Mouse (Mus musculus) spleen, adult 2 months (tissue): ENCODE data around the gene Gm10644. TPM values are rescaled to one million over a fixed set of nuclear protein-coding genes. Genes with fewer than 3 reads are reported as not detected.

Experiments
- DNase-seq, 2 experiments: peaks; one replicate each; pipeline versions ENCODE4 v3.0.0 to v3.0.0-alpha.2; 2012 to 2021; ENCODE audit warnings: low spot score in 2 of 2, low read depth in 1 of 2
- H3K27ac ChIP-seq: fragments of 200-500 bp; 2 replicates; pipeline ENCODE4 v1.5.1; 2012; ENCODE audit warnings: low read length, inconsistent platforms; ENCODE audit not compliant: insufficient read depth
- H3K27me3 ChIP-seq: fragments of 200-500 bp; 2 replicates; pipeline ENCODE4 v1.6.1; 2012; ENCODE audit warnings: mild to moderate bottlenecking, moderate library complexity, low read length, inconsistent platforms; ENCODE audit not compliant: control insufficient read depth, insufficient read depth
- H3K36me3 ChIP-seq: fragments of 200-500 bp; 2 replicates; pipeline ENCODE4 v1.6.1; 2012; ENCODE audit warnings: mild to moderate bottlenecking, low read length, inconsistent platforms; ENCODE audit not compliant: control insufficient read depth, insufficient read depth
- H3K4me1 ChIP-seq: fragments of 200-500 bp; 2 replicates; pipeline ENCODE4 v1.6.1; 2011; ENCODE audit warnings: inconsistent platforms; ENCODE audit not compliant: control insufficient read depth, insufficient read depth, insufficient read length
- H3K4me3 ChIP-seq: fragments of 200-500 bp; 2 replicates; pipeline ENCODE4 v1.5.1; 2011; ENCODE audit warnings: mild to moderate bottlenecking, inconsistent platforms; ENCODE audit not compliant: insufficient read depth, insufficient read length; ENCODE audit errors: extremely low read depth
- CTCF ChIP-seq: fragments of 200-500 bp; IDR thresholded peaks from 2 replicates; pipeline ENCODE4 v1.5.1; 2011; ENCODE audit warnings: mild to moderate bottlenecking, inconsistent platforms; ENCODE audit not compliant: insufficient read depth, insufficient read length, insufficient replicate concordance; ENCODE audit errors: extremely low read depth
- POLR2A ChIP-seq: fragments of 200-500 bp; IDR thresholded peaks from 2 replicates; pipeline ENCODE4 v1.6.1; 2011; ENCODE audit warnings: low read depth, low read length, inconsistent platforms
- WGBS: fragments of 180-500 bp; shearing (Covaris S2); methylation state at CpG from one replicate; pipeline ENCODE4 v1.1.7; 2018; 5-methylcytosine and 5-hydroxymethylcytosine counted together
- polyA plus RNA-seq: library from polyadenylated mRNA; depleted of rRNA; stranded (reverse); fragments of >200 nt; gene quantifications from 2 replicates; pipeline ENCODE4 v1.2.3, GENCODE M21; 2012

Gm10644 gene
- polyA plus RNA-seq, 1 experiment = 1.3 TPM

DNA sequence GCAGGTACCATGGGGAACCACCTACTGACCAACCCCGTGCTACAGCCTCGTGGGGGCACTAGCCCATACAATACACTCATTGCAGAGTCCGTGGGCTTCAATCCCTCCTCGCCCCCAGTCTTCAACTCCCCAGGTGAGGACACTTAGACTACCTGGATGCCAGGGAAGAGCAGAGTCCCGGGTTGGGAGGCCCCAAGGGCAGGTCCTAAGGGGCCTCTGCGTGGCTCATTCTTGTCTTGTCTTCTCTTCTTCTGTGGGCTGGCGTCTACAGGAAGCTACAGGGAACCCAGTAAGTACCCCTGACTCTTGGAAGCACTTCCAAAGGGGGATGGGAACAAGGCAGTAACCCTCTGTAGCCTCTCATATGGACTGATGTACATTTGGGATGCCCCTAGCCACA is 17.4 kb downstream of the Gm10644 start:
- DNase-seq = no peak
- no peak overlapping the region for H3K4me3 ChIP-seq
- no peaks in the 10 kb centered on the region for H3K27me3 ChIP-seq
- H3K36me3 ChIP-seq = peaks cover 7% of the 10 kb centered on the region; the same call in 1 of the 2 replicates
- 95% methylated on average over 7 of the region's 7 CpGs for WGBS
- no peak for TF ChIP-seq CTCF
- TF ChIP-seq POLR2A = no peak
- no peaks in the 10 kb centered on the region for H3K4me1 ChIP-seq
- H3K27ac ChIP-seq = no peak overlapping the region

DNA sequence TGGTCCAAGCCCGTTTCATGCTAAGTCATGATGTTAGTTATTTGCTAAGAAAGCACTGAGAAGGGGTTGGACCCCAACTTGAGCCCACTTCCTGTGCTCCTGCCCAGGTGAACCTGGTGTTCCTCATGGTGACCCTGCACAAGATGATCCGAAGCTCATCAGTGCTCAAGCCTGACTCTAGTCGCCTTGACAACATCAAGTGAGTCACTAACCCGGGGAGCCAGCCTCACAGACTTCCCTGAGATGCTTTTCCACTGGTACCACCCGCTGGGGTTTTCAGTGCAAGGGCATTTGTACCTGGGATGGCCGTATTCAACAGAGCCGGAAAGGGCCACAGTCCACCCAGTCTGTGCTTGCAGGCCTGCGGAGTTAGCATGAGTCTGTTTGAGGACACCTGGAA is 19.6 kb downstream of the Gm10644 start:
- 87% methylated on average over 8 of the region's 8 CpGs for WGBS
- no peak for DNase-seq
- Histone ChIP-seq H3K27ac (no peak overlapping the region), H3K27me3 (no peaks in the 10 kb centered on the region), H3K36me3 (peaks cover 7% of the 10 kb centered on the region; the same call in 1 of the 2 replicates), H3K4me3 (no peak overlapping the region), H3K4me1 (no peaks in the 10 kb centered on the region)
- TF ChIP-seq CTCF = no peak
- no peak for TF ChIP-seq POLR2A

DNA sequence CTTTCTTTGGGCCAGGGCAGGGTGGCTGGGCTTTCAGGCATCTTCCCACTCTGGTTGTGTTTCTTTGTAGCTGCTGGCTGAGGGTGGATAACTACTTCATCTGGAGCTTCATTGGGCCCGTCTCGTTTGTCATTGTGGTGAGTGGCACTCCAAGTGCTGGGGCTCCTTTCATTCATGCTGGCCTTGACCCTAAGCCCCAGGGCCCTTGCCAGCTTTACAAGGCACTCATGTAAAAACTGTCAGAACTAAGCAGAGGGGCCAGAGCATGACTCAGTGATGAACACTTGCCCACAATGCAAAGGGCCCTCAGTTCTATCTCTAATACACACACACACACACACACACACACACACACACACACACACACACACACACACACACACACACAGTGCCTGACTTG is 20.0 kb downstream of the Gm10644 start:
- no peak overlapping the region for H3K4me3 ChIP-seq
- H3K4me1 ChIP-seq = no peaks in the 10 kb centered on the region
- TF ChIP-seq CTCF (no peak), POLR2A (no peak)
- H3K36me3 ChIP-seq = peaks cover 7% of the 10 kb centered on the region; the same call in 1 of the 2 replicates
- no peak overlapping the region for H3K27ac ChIP-seq
- WGBS = 86% methylated on average over 2 of the region's 2 CpGs
- no peaks in the 10 kb centered on the region for H3K27me3 ChIP-seq
- no peak for DNase-seq

DNA sequence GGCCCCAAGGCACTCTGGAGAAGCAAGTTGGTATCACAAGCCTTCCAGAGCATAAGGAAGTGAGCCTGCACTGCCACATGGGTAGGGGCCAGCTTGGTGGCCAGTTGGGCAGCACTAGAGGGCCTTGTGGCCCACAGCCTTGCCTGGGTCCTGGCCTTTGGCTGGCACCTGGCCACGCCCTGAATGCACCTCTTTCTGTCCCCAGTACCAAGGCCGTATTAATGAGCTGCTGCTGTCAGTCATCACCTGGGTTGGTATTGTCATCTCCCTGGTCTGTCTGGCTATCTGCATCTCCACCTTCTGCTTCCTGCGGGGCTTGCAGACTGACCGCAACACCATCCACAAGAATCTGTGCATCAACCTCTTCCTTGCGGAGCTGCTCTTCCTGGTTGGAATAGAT is 20.8 kb downstream of the Gm10644 start:
- no peak for DNase-seq
- WGBS = 86% methylated on average over 5 of the region's 5 CpGs
- H3K27me3 ChIP-seq = no peaks in the 10 kb centered on the region
- TF ChIP-seq CTCF (no peak), POLR2A (no peak)
- peaks cover 7% of the 10 kb centered on the region; the same call in 1 of the 2 replicates for H3K36me3 ChIP-seq
- no peak overlapping the region for H3K27ac ChIP-seq
- no peaks in the 10 kb centered on the region for H3K4me1 ChIP-seq
- no peak overlapping the region for H3K4me3 ChIP-seq

DNA sequence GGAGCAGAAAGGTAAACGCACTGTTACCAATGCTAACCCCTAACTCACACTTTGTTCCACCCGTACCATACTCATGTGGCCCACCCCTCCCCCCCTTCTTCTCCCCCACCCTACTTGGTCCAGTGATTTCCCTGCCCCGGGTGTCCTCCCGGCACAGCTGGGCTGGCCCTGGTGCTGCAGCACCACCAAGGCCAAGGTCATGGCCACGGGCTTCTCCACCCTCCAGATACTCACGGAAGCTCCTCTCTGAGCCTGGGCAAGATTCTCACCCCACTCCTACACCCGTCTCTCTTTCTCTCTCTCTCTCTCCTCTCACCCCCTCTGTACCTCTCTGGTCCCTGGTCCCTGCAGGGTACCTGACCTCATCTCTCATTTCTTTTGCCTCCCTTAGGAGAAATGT is 28.7 kb downstream of the Gm10644 start:
- DNase-seq = no peak
- no peak overlapping the region for H3K4me3 ChIP-seq
- TF ChIP-seq POLR2A (no peak), CTCF (no peak)

DNA sequence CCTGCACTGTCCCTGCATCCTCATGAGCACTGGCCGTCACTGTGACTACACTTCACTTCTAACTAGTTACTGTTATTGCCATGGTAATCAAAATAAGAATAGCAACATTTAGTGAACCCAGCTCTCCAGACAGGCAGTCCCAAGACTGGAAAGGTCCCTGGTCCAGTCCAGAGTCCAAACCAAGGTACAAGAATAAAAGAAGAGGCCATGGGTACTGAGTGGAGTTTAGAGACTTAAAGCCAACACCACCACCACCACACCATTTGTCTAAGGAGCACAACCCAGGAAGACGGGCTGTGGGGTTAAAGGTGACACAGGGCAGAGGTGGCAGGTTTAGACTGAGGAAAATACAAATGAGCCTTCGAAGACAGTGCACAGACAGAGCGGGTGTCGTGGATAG is 30.4 kb downstream of the Gm10644 start:
- no peak overlapping the region for H3K4me3 ChIP-seq
- TF ChIP-seq CTCF (no peak), POLR2A (no peak)
- H3K36me3 ChIP-seq = no peaks in the 10 kb centered on the region
- H3K27ac ChIP-seq = no peak overlapping the region
- WGBS = 92% methylated on average over 5 of the region's 5 CpGs
- H3K4me1 ChIP-seq = no peaks in the 10 kb centered on the region
- no peaks in the 10 kb centered on the region for H3K27me3 ChIP-seq
- DNase-seq = no peak

More for the DNA sequence above, 28.7 kb downstream of the Gm10644 start:
- 77% methylated on average over 7 of the region's 7 CpGs for WGBS
- H3K27me3 ChIP-seq = no peaks in the 10 kb centered on the region
- H3K4me1 ChIP-seq = no peaks in the 10 kb centered on the region
- H3K36me3 ChIP-seq = no peaks in the 10 kb centered on the region
- no peak overlapping the region for H3K27ac ChIP-seq

DNA sequence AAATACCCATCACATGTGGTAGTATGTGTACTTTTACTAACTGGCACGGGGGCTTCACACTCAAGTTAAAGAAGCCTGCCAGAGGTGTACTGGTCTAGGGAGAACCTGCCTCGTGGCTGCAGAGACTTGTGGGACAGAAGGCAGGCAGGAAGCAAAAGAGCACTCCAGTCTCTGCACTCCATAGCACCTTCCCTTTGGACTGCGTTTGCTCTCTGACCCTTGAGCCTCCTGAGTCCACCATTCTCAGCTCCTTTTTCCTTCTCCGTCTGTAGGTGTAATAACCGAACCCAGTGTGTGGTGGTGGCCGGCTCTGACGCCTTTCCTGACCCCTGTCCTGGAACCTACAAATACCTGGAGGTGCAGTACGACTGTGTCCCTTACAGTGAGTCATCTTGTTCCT is 32.3 kb downstream of the Gm10644 start:
- no peaks in the 10 kb centered on the region for H3K4me1 ChIP-seq
- no peaks in the 10 kb centered on the region for H3K27me3 ChIP-seq
- H3K36me3 ChIP-seq = no peaks in the 10 kb centered on the region
- DNase-seq = no peak
- no peak overlapping the region for H3K4me3 ChIP-seq
- WGBS = 91% methylated on average over 8 of the region's 8 CpGs
- H3K27ac ChIP-seq = no peak overlapping the region
- no peak for TF ChIP-seq CTCF
- no peak for TF ChIP-seq POLR2A

DNA sequence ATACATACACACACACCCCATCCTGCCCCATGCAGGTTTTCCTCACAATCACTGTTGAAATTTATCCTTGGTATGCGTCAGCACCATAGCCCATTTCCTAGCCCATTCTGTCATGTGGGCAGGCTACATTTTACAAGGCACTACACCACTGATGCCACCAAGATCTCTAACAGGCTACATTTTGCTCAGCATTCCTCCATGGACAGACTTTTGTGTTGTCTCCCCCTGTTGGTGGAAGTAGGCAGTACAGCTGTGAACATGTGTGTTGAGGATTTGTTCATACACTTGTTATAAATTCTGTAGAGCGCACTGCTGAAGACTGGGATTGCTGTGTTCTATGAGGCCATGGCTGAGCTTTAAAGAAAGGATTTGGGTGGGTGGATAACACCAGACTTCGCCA is 33.4 kb downstream of the Gm10644 start:
- peak; percentile 40; the same call in 1 of the 2 replicates for TF ChIP-seq CTCF
- no peak for TF ChIP-seq POLR2A
- Histone ChIP-seq H3K4me1 (no peaks in the 10 kb centered on the region), H3K36me3 (no peaks in the 10 kb centered on the region), H3K27ac (no peak overlapping the region), H3K4me3 (no peak overlapping the region), H3K27me3 (no peaks in the 10 kb centered on the region)
- DNase-seq = peak; percentile 48 to 61
- 78% methylated on average over 3 of the region's 3 CpGs for WGBS
